Mouse (Mus musculus) neural tube, embryonic 11.5 days (tissue): ENCODE measurements at regions not wholly inside any gene's neighbourhood (a gene's known extent, or its start where the extent isn't known, plus 50 kb on each side); places are given as distances from the start of the nearest gene placed in this dataset.

Source experiments
- ATAC-seq: fragments of 200-750 bp; cut with Nextera tagmentation; 2 replicates; pipeline ENCODE4 v1.8.0; 2017; ENCODE audit warnings: moderate number of reproducible peaks, mild to moderate bottlenecking, moderate TSS enrichment, moderate library complexity; ENCODE audit not compliant: insufficient read depth, low FRiP score, low TSS enrichment
- DNase-seq: peaks from one replicate; pipeline ENCODE4 v3.0.0-alpha.2; 2015; ENCODE audit warnings: low spot score
- H3K27ac ChIP-seq: fragments of 300-500 bp; sonication (generic); 2 replicates; pipeline ENCODE4 v1.5.1; 2014; ENCODE audit warnings: low read depth, mild to moderate bottlenecking, low read length
- H3K27me3 ChIP-seq: fragments of 300-500 bp; sonication (generic); 2 replicates; pipeline ENCODE4 v1.6.1; 2014; ENCODE audit warnings: mild to moderate bottlenecking, low read length, mixed read lengths; ENCODE audit not compliant: control insufficient read depth, insufficient read depth
- H3K36me3 ChIP-seq: fragments of 300-500 bp; sonication (generic); 2 replicates; pipeline ENCODE4 v1.6.1; 2014; ENCODE audit warnings: mild to moderate bottlenecking, low read length, moderate library complexity, mixed read lengths; ENCODE audit not compliant: control insufficient read depth, insufficient read depth
- H3K4me1 ChIP-seq: fragments of 300-500 bp; sonication (generic); 2 replicates; pipeline ENCODE4 v1.6.1; 2014; ENCODE audit warnings: low read length, mixed read lengths; ENCODE audit not compliant: control insufficient read depth, insufficient read depth
- H3K4me2 ChIP-seq: fragments of 300-500 bp; sonication (generic); 2 replicates; pipeline ENCODE4 v1.6.1; 2014; ENCODE audit warnings: low read depth, mild to moderate bottlenecking, moderate library complexity
- H3K4me3 ChIP-seq: fragments of 300-500 bp; sonication (generic); 2 replicates; pipeline ENCODE4 v1.5.1; 2014; ENCODE audit warnings: low read depth, low read length
- H3K9ac ChIP-seq: fragments of 300-500 bp; sonication (generic); 2 replicates; pipeline ENCODE4 v1.6.1; 2014; ENCODE audit warnings: mild to moderate bottlenecking, low read length
- H3K9me3 ChIP-seq: fragments of 300-500 bp; sonication (generic); 2 replicates; pipeline ENCODE4 v1.6.1; 2016; ENCODE audit warnings: low read length; ENCODE audit not compliant: control insufficient read depth
- WGBS: fragments of 180-500 bp; shearing (Covaris S2); extraction: QIAGEN DNeasy Blood & Tissue Kit; methylation state at CpG from one replicate; pipeline ENCODE4 v1.1.7; 2014; 5-methylcytosine and 5-hydroxymethylcytosine counted together

GRCm38 (mm10) chr3:149357121-149357520 is 366.8 kb upstream of the Adgrl2 start:
- Histone ChIP-seq H3K27ac (no peak overlapping the region), H3K27me3 (no peaks in the 10 kb centered on the region), H3K36me3 (no peaks in the 10 kb centered on the region), H3K4me3 (no peak overlapping the region), H3K9me3 (no peaks in the 10 kb centered on the region), H3K4me2 (no peak overlapping the region), H3K4me1 (no peaks in the 10 kb centered on the region), H3K9ac (no peak overlapping the region)
- ATAC-seq (no peak), DNase-seq (no peak)
- WGBS: 55% methylated on average over 2 of the region's 2 CpGs

GRCm38 (mm10) chr3:149355362-149355761 is 365.0 kb upstream of the Adgrl2 start:
- 81% methylated on average over 11 of the region's 11 CpGs for WGBS
- Histone ChIP-seq H3K9ac (no peak overlapping the region), H3K4me1 (no peaks in the 10 kb centered on the region), H3K9me3 (no peaks in the 10 kb centered on the region), H3K27me3 (no peaks in the 10 kb centered on the region), H3K36me3 (no peaks in the 10 kb centered on the region), H3K27ac (no peak overlapping the region), H3K4me2 (no peak overlapping the region), H3K4me3 (no peak overlapping the region)
- ATAC-seq: no peak
- DNase-seq: no peak

- DNase-seq (no peak), ATAC-seq (no peak)
- Histone ChIP-seq H3K4me1 (no peaks in the 10 kb centered on the region), H3K9ac (no peak overlapping the region), H3K27me3 (no peaks in the 10 kb centered on the region), H3K9me3 (no peaks in the 10 kb centered on the region), H3K4me3 (no peak overlapping the region), H3K36me3 (no peaks in the 10 kb centered on the region), H3K27ac (no peak overlapping the region), H3K4me2 (no peak overlapping the region)
- 90% methylated on average over 5 of the region's 5 CpGs for WGBS
These were observed 363.6 kb upstream of the Adgrl2 start for GRCm38 (mm10) chr3:149353958-149354357.

- H3K27ac ChIP-seq: no peak overlapping the region
- no peak overlapping the region for H3K4me3 ChIP-seq
- no peaks in the 10 kb centered on the region for H3K27me3 ChIP-seq
- no peak for DNase-seq
- H3K9me3 ChIP-seq: no peaks in the 10 kb centered on the region
- no peak overlapping the region for H3K9ac ChIP-seq
- no peaks in the 10 kb centered on the region for H3K4me1 ChIP-seq
- H3K36me3 ChIP-seq: no peaks in the 10 kb centered on the region
- ATAC-seq: no peak
- WGBS: 59% methylated on average over 6 of the region's 6 CpGs
- no peak overlapping the region for H3K4me2 ChIP-seq
These were observed 362.2 kb upstream of the Adgrl2 start for GRCm38 (mm10) chr3:149352546-149352945.

GRCm38 (mm10) chr3:149349731-149350130 is 359.4 kb upstream of the Adgrl2 start:
- H3K4me1 ChIP-seq: no peaks in the 10 kb centered on the region
- H3K9ac ChIP-seq: no peak overlapping the region
- H3K27ac ChIP-seq: no peak overlapping the region
- DNase-seq: no peak
- no peak overlapping the region for H3K4me3 ChIP-seq
- H3K27me3 ChIP-seq: no peaks in the 10 kb centered on the region
- 44% methylated on average over 6 of the region's 6 CpGs for WGBS
- no peaks in the 10 kb centered on the region for H3K36me3 ChIP-seq
- H3K9me3 ChIP-seq: no peaks in the 10 kb centered on the region
- ATAC-seq: no peak
- H3K4me2 ChIP-seq: no peak overlapping the region

GRCm38 (mm10) chr3:149349211-149349697 is 358.9 kb upstream of the Adgrl2 start:
- DNase-seq: peak; percentile 64
- H3K4me1 ChIP-seq: no peaks in the 10 kb centered on the region
- no peaks in the 10 kb centered on the region for H3K9me3 ChIP-seq
- no peak overlapping the region for H3K9ac ChIP-seq
- WGBS: 45% methylated on average over 9 of the region's 9 CpGs
- no peak; the same call in 1 of the 2 replicates for ATAC-seq
- H3K4me3 ChIP-seq: no peak overlapping the region
- no peaks in the 10 kb centered on the region for H3K36me3 ChIP-seq
- no peak overlapping the region for H3K4me2 ChIP-seq
- H3K27ac ChIP-seq: no peak overlapping the region
- no peaks in the 10 kb centered on the region for H3K27me3 ChIP-seq

- ATAC-seq: no peak
- no peaks in the 10 kb centered on the region for H3K36me3 ChIP-seq
- H3K4me1 ChIP-seq: no peaks in the 10 kb centered on the region
- WGBS: 77% methylated on average over 1 of the region's 1 CpGs
- no peak overlapping the region for H3K4me3 ChIP-seq
- no peak overlapping the region for H3K4me2 ChIP-seq
- no peak overlapping the region for H3K27ac ChIP-seq
- H3K27me3 ChIP-seq: no peaks in the 10 kb centered on the region
- H3K9ac ChIP-seq: no peak overlapping the region
- DNase-seq: no peak
- no peaks in the 10 kb centered on the region for H3K9me3 ChIP-seq
These were observed 358.2 kb upstream of the Adgrl2 start for GRCm38 (mm10) chr3:149348459-149348971.

GRCm38 (mm10) chr3:149347241-149347992 is 357.1 kb upstream of the Adgrl2 start:
- Histone ChIP-seq H3K36me3 (no peaks in the 10 kb centered on the region), H3K4me3 (no peak overlapping the region), H3K4me2 (no peak overlapping the region), H3K27ac (no peak overlapping the region), H3K4me1 (no peaks in the 10 kb centered on the region), H3K27me3 (no peaks in the 10 kb centered on the region), H3K9ac (no peak overlapping the region), H3K9me3 (no peaks in the 10 kb centered on the region)
- DNase-seq: no peak
- no peak for ATAC-seq
- WGBS: 36% methylated on average over 6 of the region's 6 CpGs

- ATAC-seq (no peak), DNase-seq (no peak)
- Histone ChIP-seq H3K27ac (no peak overlapping the region), H3K4me3 (no peak overlapping the region), H3K4me2 (no peak overlapping the region), H3K9me3 (no peaks in the 10 kb centered on the region), H3K27me3 (no peaks in the 10 kb centered on the region), H3K4me1 (no peaks in the 10 kb centered on the region), H3K9ac (no peak overlapping the region), H3K36me3 (no peaks in the 10 kb centered on the region)
- 86% methylated on average over 6 of the region's 6 CpGs for WGBS
These were observed 352.2 kb upstream of the Adgrl2 start for GRCm38 (mm10) chr3:149342511-149342910.
